14 mouse cellular contexts compared by ENCODE assay signal in genomic region chr5:100751655-100752054, GRCm38 (mm10). TPM values are rescaled to one million over a fixed set of nuclear protein-coding genes. Genes with fewer than 3 reads are reported as not detected.
A peak's percentile ranks its signal among the peaks of the same experiment; 100 is the strongest.
DNase-seq lines count a peak whose midpoint lies in the region; ATAC-seq and TF ChIP-seq lines count a peak whose summit lies in the region.
"Had no signal": no experiment of that assay in that cellular context is flagged by ENCODE, and none has a peak within 500 bp of the region (broad histone marks: within the 10 kb centered on the region; RNA-seq: fewer than 3 reads in every experiment).

No protein-coding gene starts in this region.

- 49% methylated on average over 4 of the region's 4 CpGs for WGBS in kidney, postnatal 0 days
- 54% methylated on average over 4 of the region's 4 CpGs for WGBS in bone marrow, adult 2 months
- WGBS in hindbrain, postnatal 0 days: 33% methylated on average over 4 of the region's 4 CpGs
- WGBS in kidney, adult 2 months: 34% methylated on average over 4 of the region's 4 CpGs

- no peaks in the 10 kb centered on the region for H3K9me3 ChIP-seq in kidney, postnatal 0 days (replicated peaks; ENCODE audit: low read length)
- no peaks in the 10 kb centered on the region for H3K9me3 ChIP-seq in hindbrain, postnatal 0 days (ENCODE audit: low read length)
- H3K9me3 ChIP-seq: limb, embryonic 12.5 days had no signal

- H3K4me2 ChIP-seq in kidney, postnatal 0 days (ENCODE audit: low read length): no peak overlapping the region
- no peak overlapping the region for H3K4me2 ChIP-seq in hindbrain, postnatal 0 days (ENCODE audit: low read depth, low read length)
- H3K4me2 ChIP-seq: limb, embryonic 12.5 days had no signal

- no peak for TF ChIP-seq POLR2A in bone marrow, adult 2 months (IDR thresholded peaks at IDR 0.05; ENCODE audit: borderline replicate concordance, control insufficient read depth, low read depth, low read length)
- TF ChIP-seq POLR2A in kidney, adult 2 months (IDR thresholded peaks at IDR 0.05; ENCODE audit: low read depth, low read length): no peak

- TF ChIP-seq CTCF in kidney, postnatal 0 days (IDR thresholded peaks at IDR 0.05; ENCODE audit: low read depth): no peak
- TF ChIP-seq CTCF in bone marrow, adult 2 months (IDR thresholded peaks at IDR 0.05; ENCODE audit: control insufficient read depth, insufficient read depth, low read length): no peak
- TF ChIP-seq CTCF in hindbrain, postnatal 0 days (IDR thresholded peaks at IDR 0.05; ENCODE audit: low read depth): no peak
- no peak for TF ChIP-seq CTCF in kidney, adult 2 months (conservative IDR thresholded peaks at IDR 0.05; ENCODE audit: insufficient read depth, insufficient read length, low read depth, low read length)

- H3K9ac ChIP-seq in kidney, postnatal 0 days (ENCODE audit: low read depth, low read length): no peak overlapping the region
- H3K9ac ChIP-seq in hindbrain, postnatal 0 days (replicated peaks; ENCODE audit: low read length): no peak overlapping the region
- H3K9ac ChIP-seq: limb, embryonic 12.5 days had no signal

- peak; percentile 23 for DNase-seq in kidney, postnatal 0 days (ENCODE audit: low spot score)
- DNase-seq in kidney, adult 18-20 months: no peak
- DNase-seq in hindbrain, postnatal 0 days (ENCODE audit: low spot score): peak; percentile 24
- peak; percentile 71 for DNase-seq in thymus, postnatal 0 days (ENCODE audit: low spot score)
- no peak for DNase-seq in gastrocnemius, postnatal 14 days
- no peak for DNase-seq in kidney, adult 2 months
- no peak for DNase-seq in spleen, postnatal 36 days (ENCODE audit: low spot score in 2 of 2)
- DNase-seq: cerebellum, adult 9-10 months; heart, adult 2 months; kidney, postnatal 4 days; lung, postnatal 10 days had no signal

- ATAC-seq in kidney, postnatal 0 days (replicated peaks; ENCODE audit: low FRiP score, low read depth): no peak
- peak; percentile 66; the same call in 1 of the 2 replicates for ATAC-seq in hindbrain, postnatal 0 days
- ATAC-seq: activated CD4-positive, CD25-positive, alpha-beta regulatory T cell, adult 4 months had no signal

- no peaks in the 10 kb centered on the region for H3K4me1 ChIP-seq in kidney, postnatal 0 days (replicated peaks; ENCODE audit: insufficient read depth, low read length)
- peaks cover 2% of the 10 kb centered on the region; the same call in 1 of the 2 replicates for H3K4me1 ChIP-seq in bone marrow, adult 2 months (ENCODE audit: control insufficient read depth, insufficient read depth, low read length)
- no peaks in the 10 kb centered on the region for H3K4me1 ChIP-seq in hindbrain, postnatal 0 days (ENCODE audit: insufficient read depth, low read length)
- no peaks in the 10 kb centered on the region for H3K4me1 ChIP-seq in kidney, adult 2 months (ENCODE audit: control insufficient read depth, insufficient read depth, low read length)
- H3K4me1 ChIP-seq: limb, embryonic 12.5 days had no signal

- H3K4me3 ChIP-seq in kidney, postnatal 0 days (replicated peaks; ENCODE audit: low read depth, low read length): no peak overlapping the region
- no peak overlapping the region for H3K4me3 ChIP-seq in bone marrow, adult 2 months (replicated peaks; ENCODE audit: control insufficient read depth, low read depth, low read length)
- no peak overlapping the region for H3K4me3 ChIP-seq in hindbrain, postnatal 0 days (ENCODE audit: low read length)
- no peak overlapping the region for H3K4me3 ChIP-seq in kidney, adult 2 months (ENCODE audit: insufficient read depth, low read depth, low read length)
- H3K4me3 ChIP-seq: heart, adult 2 months; limb, embryonic 12.5 days had no signal

- intact Hi-C loops in gastrocnemius, postnatal 14 days (cut with DNase I; ENCODE audit: low total_unique reads): no loop called here

- no peaks in the 10 kb centered on the region for H3K27me3 ChIP-seq in kidney, postnatal 0 days (ENCODE audit: insufficient read depth, low read length)
- H3K27me3 ChIP-seq in hindbrain, postnatal 0 days (ENCODE audit: insufficient read depth, low read length): no peaks in the 10 kb centered on the region
- H3K27me3 ChIP-seq in kidney, adult 2 months (replicated peaks; ENCODE audit: control insufficient read depth, insufficient read depth, low read length): no peaks in the 10 kb centered on the region
- H3K27me3 ChIP-seq: limb, embryonic 12.5 days had no signal

- H3K36me3 ChIP-seq in kidney, postnatal 0 days (ENCODE audit: insufficient read depth, low read length): no peaks in the 10 kb centered on the region
- no peaks in the 10 kb centered on the region for H3K36me3 ChIP-seq in hindbrain, postnatal 0 days (ENCODE audit: insufficient read depth, low read length)
- no peaks in the 10 kb centered on the region for H3K36me3 ChIP-seq in kidney, adult 2 months (ENCODE audit: control insufficient read depth, insufficient read depth, low read length)
- H3K36me3 ChIP-seq: limb, embryonic 12.5 days had no signal

- no peak overlapping the region for H3K27ac ChIP-seq in kidney, postnatal 0 days
- peak overlapping the region; percentile 20; the same call in 1 of the 2 replicates for H3K27ac ChIP-seq in bone marrow, adult 2 months (ENCODE audit: control insufficient read depth, insufficient read depth, low read depth, low read length, poor library complexity)
- H3K27ac ChIP-seq in hindbrain, postnatal 0 days: no peak overlapping the region
- H3K27ac ChIP-seq in kidney, adult 2 months (ENCODE audit: insufficient read depth, low read depth, low read length): no peak overlapping the region
- H3K27ac ChIP-seq: heart, adult 2 months; limb, embryonic 12.5 days had no signal

RNA-seq across cellular contexts. Expression of gene Hpse, which starts 32.1 kb away (rescaled TPM):
- 2.2 and 2.4 TPM in 2 replicates for polyA plus RNA-seq in kidney, postnatal 0 days (2015; fragmentation: Nextera tagmentation; extraction: Ambion mirVana)
- 4.5 and 10.4 TPM in 2 replicates for polyA plus RNA-seq in bone marrow, adult 2 months (2011; ENCODE audit: insufficient read depth, insufficient read length, low replicate concordance, missing spikeins)
- 1.3 and 1.7 TPM in 2 replicates for total RNA-seq in hindbrain, postnatal 0 days (2014; rRNA removed)
- 0.79 and 0.91 TPM in 2 replicates for polyA plus RNA-seq in hindbrain, postnatal 0 days (2015; fragmentation: Nextera tagmentation; extraction: Ambion mirVana)
- 1.6 and 1.7 TPM in 2 replicates for polyA plus RNA-seq in thymus, postnatal 0 days (2015; fragmentation: Nextera tagmentation; extraction: Ambion mirVana)
- total RNA-seq in gastrocnemius, postnatal 14 days (2021): under 1 TPM; 0.51 to 0.88 TPM
- polyA plus RNA-seq in kidney, adult 2 months (2012; rRNA removed): 0.43 and 1.1 TPM in 2 replicates

RNA-seq across cellular contexts. Expression of gene Helq, which starts 46.7 kb away (rescaled TPM):
- 9.5 and 9.6 TPM in 2 replicates for polyA plus RNA-seq in kidney, postnatal 0 days (2015; fragmentation: Nextera tagmentation; extraction: Ambion mirVana)
- polyA plus RNA-seq in bone marrow, adult 2 months (2011; ENCODE audit: insufficient read depth, insufficient read length, low replicate concordance, missing spikeins): 21.8 and 50.7 TPM in 2 replicates
- 9.4 and 10.6 TPM in 2 replicates for total RNA-seq in hindbrain, postnatal 0 days (2014; rRNA removed)
- 11.1 and 12.7 TPM in 2 replicates for polyA plus RNA-seq in hindbrain, postnatal 0 days (2015; fragmentation: Nextera tagmentation; extraction: Ambion mirVana)
- 15.8 and 20.7 TPM in 2 replicates for polyA plus RNA-seq in thymus, postnatal 0 days (2015; fragmentation: Nextera tagmentation; extraction: Ambion mirVana)
- total RNA-seq in gastrocnemius, postnatal 14 days (2021): 1 to 10 TPM; 4.1 to 5.9 TPM
- 6.8 and 10.2 TPM in 2 replicates for polyA plus RNA-seq in kidney, adult 2 months (2012; rRNA removed)

RNA-seq across cellular contexts. Expression of gene Mrps18c, which starts 46.8 kb away (rescaled TPM):
- polyA plus RNA-seq in kidney, postnatal 0 days (2015; fragmentation: Nextera tagmentation; extraction: Ambion mirVana): 187 and 217 TPM in 2 replicates
- polyA plus RNA-seq in bone marrow, adult 2 months (2011; ENCODE audit: insufficient read depth, insufficient read length, low replicate concordance, missing spikeins): 101 and 128 TPM in 2 replicates
- total RNA-seq in hindbrain, postnatal 0 days (2014; rRNA removed): 26.3 and 26.5 TPM in 2 replicates
- polyA plus RNA-seq in hindbrain, postnatal 0 days (2015; fragmentation: Nextera tagmentation; extraction: Ambion mirVana): 183 and 192 TPM in 2 replicates
- 265 and 268 TPM in 2 replicates for polyA plus RNA-seq in thymus, postnatal 0 days (2015; fragmentation: Nextera tagmentation; extraction: Ambion mirVana)
- total RNA-seq in gastrocnemius, postnatal 14 days (2021): 10 to 100 TPM; 72.2 to 76.4 TPM
- 25.4 and 57.3 TPM in 2 replicates for polyA plus RNA-seq in kidney, adult 2 months (2012; rRNA removed)

Comparison
In these comparisons a context has a peak if more than half of its experiments do, and no peak if none do; other contexts are left out.
1. DNase-seq: peak in kidney, postnatal 0 days (single experiment), hindbrain, postnatal 0 days (single experiment) and thymus, postnatal 0 days (single experiment); none in kidney, adult 18-20 months (single experiment), gastrocnemius, postnatal 14 days (single experiment), kidney, adult 2 months (single experiment) and spleen, postnatal 36 days (0 of 2).